Mouse (Mus musculus): ENCODE results near the gene Sod3. TPM values are rescaled to one million over a fixed set of nuclear protein-coding genes. Genes with fewer than 3 reads are reported as not detected.

Gene Sod3
- polyA plus RNA-seq, 1 experiment from 2014 or later = 9.2 TPM

DNA sequence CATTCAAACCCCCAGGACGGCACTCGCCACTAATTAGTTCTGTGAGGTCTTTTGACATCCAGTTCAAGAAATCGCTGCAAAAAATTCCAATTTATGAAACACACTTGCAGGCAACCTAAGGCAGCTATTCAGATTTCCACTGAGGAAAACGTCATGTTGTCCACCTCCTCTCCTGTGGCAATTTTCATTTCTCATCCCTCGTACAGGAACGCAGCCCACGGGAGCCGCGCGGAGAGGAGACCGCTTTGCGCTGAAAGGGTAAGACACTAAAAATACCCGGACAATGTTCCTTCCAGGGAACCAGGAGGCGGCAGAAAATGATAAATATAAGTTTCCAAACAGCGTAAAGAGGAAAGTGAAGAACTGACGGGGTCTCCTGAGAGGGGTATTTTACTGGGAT, 27.9 kb downstream of the Sod3 start:
- Histone ChIP-seq H3K4me3 (ENCODE audit: low read depth, low read length) (no peak overlapping the region), H3K27me3 (ENCODE audit: control insufficient read depth, insufficient read depth, low read depth, low read length) (no peaks in the 10 kb centered on the region), H3K4me1 (ENCODE audit: control insufficient read depth, low read depth, low read length) (no peaks in the 10 kb centered on the region), H3K9ac (ENCODE audit: low read depth, low read length) (no peak overlapping the region), H3K9me3 (replicated peaks; ENCODE audit: control insufficient read depth, low read length) (no peaks in the 10 kb centered on the region), H3K36me3 (ENCODE audit: control insufficient read depth, insufficient read depth) (no peaks in the 10 kb centered on the region), H3K27ac (ENCODE audit: low read length) (no peak overlapping the region), H3K4me2 (ENCODE audit: low read depth, low read length) (no peak overlapping the region)
- 73% methylated on average over 16 of the region's 16 CpGs for WGBS (ENCODE audit: insufficient replicate concordance)
- no peak for ATAC-seq (ENCODE audit: low read depth)

DNA sequence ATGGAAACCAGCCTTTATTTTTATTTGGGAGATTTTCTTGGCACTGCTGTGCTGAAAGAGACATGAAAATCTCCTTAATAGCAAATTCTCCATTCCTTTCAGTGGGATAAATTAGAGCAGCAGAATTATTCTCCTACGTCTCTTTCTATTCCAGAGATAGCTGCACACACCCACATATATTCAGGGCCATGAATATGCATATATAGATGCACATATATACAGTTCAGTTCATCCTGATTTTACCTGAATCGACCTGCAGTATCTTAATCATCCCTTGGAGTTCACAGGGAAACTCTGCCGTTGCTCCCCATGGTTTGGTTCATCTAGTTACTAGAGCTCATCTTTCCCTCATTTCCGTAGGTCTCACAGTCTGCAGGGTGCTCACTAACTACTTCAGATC, 30.2 kb downstream of the Sod3 start:
- 52% methylated on average over 4 of the region's 4 CpGs for WGBS (ENCODE audit: insufficient replicate concordance)
- Histone ChIP-seq H3K9me3 (replicated peaks; ENCODE audit: control insufficient read depth, low read length) (no peaks in the 10 kb centered on the region), H3K4me3 (ENCODE audit: low read depth, low read length) (no peak overlapping the region), H3K4me1 (ENCODE audit: control insufficient read depth, low read depth, low read length) (no peaks in the 10 kb centered on the region), H3K27me3 (ENCODE audit: control insufficient read depth, insufficient read depth, low read depth, low read length) (no peaks in the 10 kb centered on the region), H3K27ac (ENCODE audit: low read length) (no peak overlapping the region), H3K36me3 (ENCODE audit: control insufficient read depth, insufficient read depth) (no peaks in the 10 kb centered on the region), H3K9ac (ENCODE audit: low read depth, low read length) (no peak overlapping the region), H3K4me2 (ENCODE audit: low read depth, low read length) (no peak overlapping the region)
- no peak for ATAC-seq (ENCODE audit: low read depth)

DNA sequence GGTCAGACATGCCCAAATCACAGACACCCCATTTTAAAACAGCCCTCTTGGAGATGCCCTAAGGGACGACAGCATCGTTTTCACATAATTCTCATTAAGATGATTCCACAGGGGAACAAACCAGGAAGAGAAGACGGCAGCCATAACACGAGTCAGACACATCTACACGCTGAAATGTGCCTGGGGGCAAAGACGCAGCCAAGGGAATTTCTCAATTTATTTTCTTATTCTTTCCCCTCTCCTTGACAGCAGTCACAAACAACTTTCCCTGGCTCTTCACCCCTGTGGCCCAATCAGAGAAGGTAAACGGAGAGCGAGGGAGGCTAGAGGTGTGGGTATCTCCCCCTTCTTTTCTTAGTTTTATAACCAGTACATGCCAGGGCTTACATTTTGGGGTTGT, 40.8 kb downstream of the Sod3 start:
- Histone ChIP-seq H3K4me1 (ENCODE audit: control insufficient read depth, low read depth, low read length) (no peaks in the 10 kb centered on the region), H3K9ac (ENCODE audit: low read depth, low read length) (no peak overlapping the region), H3K27me3 (ENCODE audit: control insufficient read depth, insufficient read depth, low read depth, low read length) (no peaks in the 10 kb centered on the region), H3K9me3 (replicated peaks; ENCODE audit: control insufficient read depth, low read length) (no peaks in the 10 kb centered on the region), H3K4me3 (ENCODE audit: low read depth, low read length) (no peak overlapping the region), H3K27ac (ENCODE audit: low read length) (no peak overlapping the region), H3K36me3 (ENCODE audit: control insufficient read depth, insufficient read depth) (no peaks in the 10 kb centered on the region), H3K4me2 (ENCODE audit: low read depth, low read length) (no peak overlapping the region)
- ATAC-seq (ENCODE audit: low read depth) = no peak
- WGBS (ENCODE audit: insufficient replicate concordance) = 75% methylated on average over 8 of the region's 8 CpGs

DNA sequence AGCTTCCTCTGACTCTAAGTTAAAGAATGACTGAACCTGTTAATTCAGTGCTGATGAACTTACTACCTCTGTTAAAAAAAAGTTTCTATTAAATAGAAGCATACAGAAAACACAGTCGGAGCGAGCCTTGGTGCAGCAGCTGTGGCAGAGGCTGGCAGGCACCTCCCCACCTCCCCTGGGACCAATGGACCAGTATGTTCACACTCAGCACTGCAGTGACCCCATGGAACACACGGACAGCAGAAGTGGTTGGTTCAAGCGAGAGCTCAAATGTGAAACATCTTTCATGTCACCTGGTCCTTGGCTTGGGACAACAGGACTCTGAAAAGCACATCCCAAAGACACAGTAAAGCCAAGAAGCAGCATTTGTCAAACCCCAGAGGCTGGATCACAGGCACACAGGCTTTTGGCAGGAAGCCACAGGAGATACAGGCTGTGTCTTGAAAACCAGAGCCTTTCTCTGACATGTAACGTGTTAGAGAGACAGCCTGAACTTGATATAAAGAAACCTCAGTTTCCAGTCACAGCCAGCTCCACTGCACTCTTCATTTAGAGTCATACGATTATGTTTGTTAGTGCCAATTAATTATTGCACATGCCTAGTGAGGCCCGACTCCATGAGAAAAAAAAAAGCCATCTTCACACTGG, 45.2 kb downstream of the Sod3 start:
- Histone ChIP-seq H3K9ac (ENCODE audit: low read depth, low read length) (no peak overlapping the region), H3K27me3 (ENCODE audit: control insufficient read depth, insufficient read depth, low read depth, low read length) (no peaks in the 10 kb centered on the region), H3K36me3 (ENCODE audit: control insufficient read depth, insufficient read depth) (no peaks in the 10 kb centered on the region), H3K4me2 (ENCODE audit: low read depth, low read length) (no peak overlapping the region), H3K4me3 (ENCODE audit: low read depth, low read length) (no peak overlapping the region), H3K4me1 (ENCODE audit: control insufficient read depth, low read depth, low read length) (no peaks in the 10 kb centered on the region), H3K9me3 (replicated peaks; ENCODE audit: control insufficient read depth, low read length) (no peaks in the 10 kb centered on the region), H3K27ac (ENCODE audit: low read length) (no peak overlapping the region)
- no peak for ATAC-seq (ENCODE audit: low read depth)
- WGBS (ENCODE audit: insufficient replicate concordance) = 54% methylated on average over 7 of the region's 7 CpGs

DNA sequence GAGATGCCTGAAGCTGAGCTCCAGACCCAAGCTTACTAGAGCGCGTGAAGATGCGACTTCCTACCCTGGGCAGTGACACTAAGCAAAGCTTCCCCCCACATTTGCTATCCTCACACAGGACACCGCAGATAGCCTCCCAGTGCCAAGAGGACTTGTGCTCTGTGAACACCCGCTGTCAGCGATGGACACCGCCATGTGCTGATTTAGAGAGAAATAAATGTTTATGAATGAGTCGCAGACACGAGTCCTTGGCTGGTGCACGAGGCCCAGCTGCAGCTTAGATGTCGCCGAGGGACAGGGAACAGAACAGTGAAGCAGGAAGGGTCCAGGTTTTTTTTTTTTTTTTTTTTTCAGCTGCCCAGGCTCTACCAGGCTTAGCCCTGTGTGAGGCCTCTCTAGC, 46.6 kb downstream of the Sod3 start:
- Histone ChIP-seq H3K4me1 (ENCODE audit: control insufficient read depth, low read depth, low read length) (no peaks in the 10 kb centered on the region), H3K27ac (ENCODE audit: low read length) (no peak overlapping the region), H3K9ac (ENCODE audit: low read depth, low read length) (no peak overlapping the region), H3K4me2 (ENCODE audit: low read depth, low read length) (no peak overlapping the region), H3K9me3 (replicated peaks; ENCODE audit: control insufficient read depth, low read length) (no peaks in the 10 kb centered on the region), H3K36me3 (ENCODE audit: control insufficient read depth, insufficient read depth) (no peaks in the 10 kb centered on the region), H3K27me3 (ENCODE audit: control insufficient read depth, insufficient read depth, low read depth, low read length) (no peaks in the 10 kb centered on the region), H3K4me3 (ENCODE audit: low read depth, low read length) (no peak overlapping the region)
- ATAC-seq (ENCODE audit: low read depth) = no peak
- WGBS (ENCODE audit: insufficient replicate concordance) = 79% methylated on average over 12 of the region's 12 CpGs

DNA sequence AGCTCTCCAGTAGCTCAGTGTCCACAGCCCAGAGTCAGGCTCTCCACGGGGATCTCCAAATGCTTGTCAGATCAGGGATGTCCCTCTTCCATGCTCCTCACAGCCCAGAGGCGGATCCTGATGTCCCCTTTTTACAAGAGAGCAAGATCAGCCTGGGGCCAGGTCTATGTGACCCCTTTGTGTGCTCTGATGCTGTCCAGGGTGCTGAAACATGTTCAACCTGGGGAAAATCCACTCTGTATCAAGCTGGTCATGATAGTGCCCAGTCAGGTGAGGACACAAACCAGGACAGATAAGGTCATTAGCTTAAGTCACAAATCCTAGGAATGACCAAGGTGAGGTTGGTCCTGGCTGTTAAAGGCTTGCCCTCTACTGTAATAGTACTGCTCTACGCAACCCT, 48.0 kb downstream of the Sod3 start:
- Histone ChIP-seq H3K4me1 (ENCODE audit: control insufficient read depth, low read depth, low read length) (no peaks in the 10 kb centered on the region), H3K4me2 (ENCODE audit: low read depth, low read length) (no peak overlapping the region), H3K27me3 (ENCODE audit: control insufficient read depth, insufficient read depth, low read depth, low read length) (no peaks in the 10 kb centered on the region), H3K9ac (ENCODE audit: low read depth, low read length) (no peak overlapping the region), H3K36me3 (ENCODE audit: control insufficient read depth, insufficient read depth) (no peaks in the 10 kb centered on the region), H3K9me3 (replicated peaks; ENCODE audit: control insufficient read depth, low read length) (no peaks in the 10 kb centered on the region), H3K4me3 (ENCODE audit: low read depth, low read length) (no peak overlapping the region), H3K27ac (ENCODE audit: low read length) (no peak overlapping the region)
- no peak for ATAC-seq (ENCODE audit: low read depth)
- 38% methylated on average over 3 of the region's 3 CpGs for WGBS (ENCODE audit: insufficient replicate concordance)

DNA sequence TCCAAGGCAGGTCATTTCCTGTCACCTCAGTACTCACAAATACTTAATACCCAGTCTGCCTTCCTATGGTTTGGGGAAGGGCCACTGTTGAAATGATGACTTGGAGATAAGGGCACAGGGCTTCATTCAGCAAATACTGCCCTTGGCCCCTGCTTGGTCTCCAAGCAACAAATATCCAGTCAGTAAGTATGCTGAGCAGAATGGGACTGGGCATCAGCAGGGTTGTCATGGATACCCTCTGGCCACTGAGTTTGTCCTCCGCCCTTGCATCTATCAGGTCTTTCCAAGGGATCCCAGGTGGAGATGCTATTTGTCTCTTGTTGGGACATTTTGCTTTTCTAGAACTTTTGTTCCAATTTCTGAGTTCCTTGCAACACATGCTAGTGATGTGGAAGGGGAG, 51.6 kb downstream of the Sod3 start:
- H3K4me1 ChIP-seq (ENCODE audit: control insufficient read depth, low read depth, low read length) = no peaks in the 10 kb centered on the region
- no peaks in the 10 kb centered on the region for H3K27me3 ChIP-seq (ENCODE audit: control insufficient read depth, insufficient read depth, low read depth, low read length)
- H3K27ac ChIP-seq (ENCODE audit: low read length) = no peak overlapping the region
- H3K9ac ChIP-seq (ENCODE audit: low read depth, low read length) = no peak overlapping the region
- no peak overlapping the region for H3K4me3 ChIP-seq (ENCODE audit: low read depth, low read length)
- no peak overlapping the region for H3K4me2 ChIP-seq (ENCODE audit: low read depth, low read length)
- 62% methylated on average over 1 of the region's 1 CpGs for WGBS (ENCODE audit: insufficient replicate concordance)
- no peaks in the 10 kb centered on the region for H3K9me3 ChIP-seq (replicated peaks; ENCODE audit: control insufficient read depth, low read length)
- ATAC-seq (ENCODE audit: low read depth) = no peak
- H3K36me3 ChIP-seq (ENCODE audit: control insufficient read depth, insufficient read depth) = no peaks in the 10 kb centered on the region

DNA sequence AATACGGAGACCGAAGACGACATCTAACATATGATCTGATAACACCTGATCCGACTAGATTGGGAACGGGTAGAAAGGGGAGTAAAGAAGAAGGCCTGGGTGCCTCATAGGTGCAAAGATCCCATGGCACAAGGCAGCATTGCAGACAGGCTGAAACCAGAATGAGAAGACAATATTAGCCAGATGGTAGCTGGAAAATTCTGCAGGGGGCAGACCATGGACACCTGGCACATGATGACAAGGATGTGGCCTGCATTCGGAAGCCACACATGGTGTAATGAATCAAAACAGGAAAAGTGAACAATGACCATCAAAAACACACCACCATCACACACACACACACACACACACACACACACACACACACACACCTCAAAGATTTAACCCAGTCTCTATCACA, 52.3 kb downstream of the Sod3 start:
- Histone ChIP-seq H3K27me3 (ENCODE audit: control insufficient read depth, insufficient read depth, low read depth, low read length) (no peaks in the 10 kb centered on the region), H3K9me3 (replicated peaks; ENCODE audit: control insufficient read depth, low read length) (no peaks in the 10 kb centered on the region), H3K9ac (ENCODE audit: low read depth, low read length) (no peak overlapping the region), H3K4me1 (ENCODE audit: control insufficient read depth, low read depth, low read length) (no peaks in the 10 kb centered on the region), H3K4me2 (ENCODE audit: low read depth, low read length) (no peak overlapping the region), H3K4me3 (ENCODE audit: low read depth, low read length) (no peak overlapping the region), H3K27ac (ENCODE audit: low read length) (no peak overlapping the region), H3K36me3 (ENCODE audit: control insufficient read depth, insufficient read depth) (no peaks in the 10 kb centered on the region)
- 69% methylated on average over 6 of the region's 6 CpGs for WGBS (ENCODE audit: insufficient replicate concordance)
- ATAC-seq (ENCODE audit: low read depth) = no peak

DNA sequence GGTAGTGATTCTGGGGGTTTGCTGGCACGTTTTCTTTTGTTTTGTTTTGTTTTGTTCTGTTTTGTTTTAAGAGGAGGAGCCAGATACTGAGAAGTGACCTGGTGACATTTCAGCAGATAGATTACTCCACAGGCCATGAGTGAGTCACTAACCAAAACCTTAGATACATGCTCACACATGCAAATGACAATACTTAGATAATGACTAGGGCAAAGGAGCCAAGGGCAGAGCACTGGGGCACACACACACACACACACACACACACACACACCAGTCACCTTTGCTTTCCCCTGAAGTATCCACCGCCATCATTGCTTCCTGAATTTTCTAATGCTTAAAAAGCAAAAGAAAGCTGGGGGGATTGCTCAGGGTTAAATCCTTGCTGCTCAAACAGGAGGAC, 52.9 kb downstream of the Sod3 start:
- Histone ChIP-seq H3K9me3 (replicated peaks; ENCODE audit: control insufficient read depth, low read length) (no peaks in the 10 kb centered on the region), H3K27me3 (ENCODE audit: control insufficient read depth, insufficient read depth, low read depth, low read length) (no peaks in the 10 kb centered on the region), H3K4me3 (ENCODE audit: low read depth, low read length) (no peak overlapping the region), H3K36me3 (ENCODE audit: control insufficient read depth, insufficient read depth) (no peaks in the 10 kb centered on the region), H3K4me1 (ENCODE audit: control insufficient read depth, low read depth, low read length) (no peaks in the 10 kb centered on the region), H3K27ac (ENCODE audit: low read length) (no peak overlapping the region), H3K9ac (ENCODE audit: low read depth, low read length) (no peak overlapping the region), H3K4me2 (ENCODE audit: low read depth, low read length) (no peak overlapping the region)
- ATAC-seq (ENCODE audit: low read depth) = no peak
- WGBS (ENCODE audit: insufficient replicate concordance) = 56% methylated on average over 2 of the region's 2 CpGs

Data from liver, embryonic 16.5 days (tissue).